Mouse (Mus musculus): Measurements from ENCODE around the gene Cep135. TPM values are rescaled to one million over a fixed set of nuclear protein-coding genes. Genes with fewer than 3 reads are reported as not detected.
A peak's percentile ranks its signal among the peaks of the same experiment; 100 is the strongest.

Cep135 gene
- 6.4 and 6.8 TPM in 2 replicates for polyA plus RNA-seq (2014; fragmentation: Nextera tagmentation; extraction: Ambion mirVana)

GRCm38 (mm10) chr5:76588551-76589283, at the start of gene Cep135:
TSS of gene Cep135 (plus strand) at chr5:76588698.
- Histone ChIP-seq H3K4me2 (ENCODE audit: low read depth, low read length) (peak within 1 kb of the TSS; percentile 66), H3K9ac (ENCODE audit: low read depth, low read length) (peak within 1 kb of the TSS; percentile 90)
- under 1% methylated on average over 27 of the region's 92 CpGs for WGBS

GRCm38 (mm10) chr5:76540181-76540580, 48.3 kb upstream of the Cep135 start:
- 86% methylated on average over 8 of the region's 8 CpGs for WGBS
- DNase-seq (ENCODE audit: low spot score) = no peak

More at GRCm38 (mm10) chr5:76588551-76589283, at the start of gene Cep135:
- Histone ChIP-seq H3K9me3 (ENCODE audit: control insufficient read depth, low read length) (no peaks in the 10 kb centered on the region), H3K27ac (replicated peaks; ENCODE audit: low read depth, low read length) (peak within 1 kb of the TSS; percentile 88), H3K36me3 (ENCODE audit: control insufficient read depth, insufficient read depth, low read length) (peaks cover 19% of the 10 kb centered on the region), H3K27me3 (replicated peaks; ENCODE audit: control insufficient read depth, insufficient read depth, low read length) (no peaks in the 10 kb centered on the region), H3K4me3 (ENCODE audit: low read depth, low read length) (peak within 1 kb of the TSS; percentile 86), H3K4me1 (ENCODE audit: control insufficient read depth, insufficient read depth, low read length) (peaks cover 7% of the 10 kb centered on the region; the same call in 1 of the 2 replicates)
- ATAC-seq (ENCODE audit: low read depth) (peak; percentile 98), DNase-seq (ENCODE audit: low spot score) (peak; percentile 93)

GRCm38 (mm10) chr5:76540842-76541241, 47.7 kb upstream of the Cep135 start:
- ATAC-seq (ENCODE audit: low read depth) = no peak

More at GRCm38 (mm10) chr5:76540181-76540580, 48.3 kb upstream of the Cep135 start:
- H3K36me3 ChIP-seq (ENCODE audit: control insufficient read depth, insufficient read depth, low read length) = peaks cover 67% of the 10 kb centered on the region
- H3K27ac ChIP-seq (replicated peaks; ENCODE audit: low read depth, low read length) = no peak overlapping the region
- H3K27me3 ChIP-seq (replicated peaks; ENCODE audit: control insufficient read depth, insufficient read depth, low read length) = no peaks in the 10 kb centered on the region
- no peak overlapping the region for H3K9ac ChIP-seq (ENCODE audit: low read depth, low read length)
- no peak for ATAC-seq (ENCODE audit: low read depth)
- no peaks in the 10 kb centered on the region for H3K9me3 ChIP-seq (ENCODE audit: control insufficient read depth, low read length)
- no peak overlapping the region for H3K4me3 ChIP-seq (ENCODE audit: low read depth, low read length)
- no peak overlapping the region for H3K4me2 ChIP-seq (ENCODE audit: low read depth, low read length)
- no peaks in the 10 kb centered on the region for H3K4me1 ChIP-seq (ENCODE audit: control insufficient read depth, insufficient read depth, low read length)

GRCm38 (mm10) chr5:76543200-76543599, 45.3 kb upstream of the Cep135 start:
- Histone ChIP-seq H3K9me3 (ENCODE audit: control insufficient read depth, low read length) (no peaks in the 10 kb centered on the region), H3K9ac (ENCODE audit: low read depth, low read length) (no peak overlapping the region), H3K36me3 (ENCODE audit: control insufficient read depth, insufficient read depth, low read length) (peaks cover 51% of the 10 kb centered on the region), H3K27ac (replicated peaks; ENCODE audit: low read depth, low read length) (no peak overlapping the region), H3K27me3 (replicated peaks; ENCODE audit: control insufficient read depth, insufficient read depth, low read length) (no peaks in the 10 kb centered on the region), H3K4me2 (ENCODE audit: low read depth, low read length) (no peak overlapping the region), H3K4me3 (ENCODE audit: low read depth, low read length) (no peak overlapping the region), H3K4me1 (ENCODE audit: control insufficient read depth, insufficient read depth, low read length) (no peaks in the 10 kb centered on the region)
- no peak for DNase-seq (ENCODE audit: low spot score)
- 93% methylated on average over 8 of the region's 8 CpGs for WGBS
- ATAC-seq (ENCODE audit: low read depth) = no peak

More at GRCm38 (mm10) chr5:76540842-76541241, 47.7 kb upstream of the Cep135 start:
- peaks cover 62% of the 10 kb centered on the region for H3K36me3 ChIP-seq (ENCODE audit: control insufficient read depth, insufficient read depth, low read length)
- H3K4me1 ChIP-seq (ENCODE audit: control insufficient read depth, insufficient read depth, low read length) = no peaks in the 10 kb centered on the region
- H3K4me2 ChIP-seq (ENCODE audit: low read depth, low read length) = no peak overlapping the region
- H3K4me3 ChIP-seq (ENCODE audit: low read depth, low read length) = no peak overlapping the region
- H3K27ac ChIP-seq (replicated peaks; ENCODE audit: low read depth, low read length) = no peak overlapping the region
- H3K27me3 ChIP-seq (replicated peaks; ENCODE audit: control insufficient read depth, insufficient read depth, low read length) = no peaks in the 10 kb centered on the region
- peak; percentile 42 for DNase-seq (ENCODE audit: low spot score)
- no peak overlapping the region for H3K9ac ChIP-seq (ENCODE audit: low read depth, low read length)
- no peaks in the 10 kb centered on the region for H3K9me3 ChIP-seq (ENCODE audit: control insufficient read depth, low read length)

GRCm38 (mm10) chr5:76550426-76550825, 38.1 kb upstream of the Cep135 start:
- Histone ChIP-seq H3K36me3 (ENCODE audit: control insufficient read depth, insufficient read depth, low read length) (peaks cover 42% of the 10 kb centered on the region; the same call in 1 of the 2 replicates), H3K27ac (replicated peaks; ENCODE audit: low read depth, low read length) (no peak overlapping the region), H3K9me3 (ENCODE audit: control insufficient read depth, low read length) (no peaks in the 10 kb centered on the region), H3K4me3 (ENCODE audit: low read depth, low read length) (no peak overlapping the region), H3K4me1 (ENCODE audit: control insufficient read depth, insufficient read depth, low read length) (no peaks in the 10 kb centered on the region), H3K27me3 (replicated peaks; ENCODE audit: control insufficient read depth, insufficient read depth, low read length) (no peaks in the 10 kb centered on the region), H3K4me2 (ENCODE audit: low read depth, low read length) (no peak overlapping the region), H3K9ac (ENCODE audit: low read depth, low read length) (no peak overlapping the region)
- ATAC-seq (ENCODE audit: low read depth) = no peak
- DNase-seq (ENCODE audit: low spot score) = no peak
- WGBS = 96% methylated on average over 8 of the region's 8 CpGs

GRCm38 (mm10) chr5:76565321-76565720, 23.2 kb upstream of the Cep135 start:
- no peaks in the 10 kb centered on the region for H3K9me3 ChIP-seq (ENCODE audit: control insufficient read depth, low read length)
- DNase-seq (ENCODE audit: low spot score) (peak; percentile 35), ATAC-seq (ENCODE audit: low read depth) (no peak)
- H3K4me3 ChIP-seq (ENCODE audit: low read depth, low read length) = no peak overlapping the region
- H3K4me2 ChIP-seq (ENCODE audit: low read depth, low read length) = no peak overlapping the region
- H3K4me1 ChIP-seq (ENCODE audit: control insufficient read depth, insufficient read depth, low read length) = no peaks in the 10 kb centered on the region
- WGBS = 34% methylated on average over 3 of the region's 3 CpGs
- no peaks in the 10 kb centered on the region for H3K27me3 ChIP-seq (replicated peaks; ENCODE audit: control insufficient read depth, insufficient read depth, low read length)
- H3K36me3 ChIP-seq (ENCODE audit: control insufficient read depth, insufficient read depth, low read length) = peaks cover 69% of the 10 kb centered on the region
- H3K9ac ChIP-seq (ENCODE audit: low read depth, low read length) = no peak overlapping the region
- H3K27ac ChIP-seq (replicated peaks; ENCODE audit: low read depth, low read length) = no peak overlapping the region

GRCm38 (mm10) chr5:76574251-76574650, 14.2 kb upstream of the Cep135 start:
- H3K9ac ChIP-seq (ENCODE audit: low read depth, low read length) = no peak overlapping the region
- H3K9me3 ChIP-seq (ENCODE audit: control insufficient read depth, low read length) = 0 out of 2 replicates have a peak, but pooled peaks cover 3% of the 10 kb centered on the region
- H3K4me2 ChIP-seq (ENCODE audit: low read depth, low read length) = no peak overlapping the region
- ATAC-seq (ENCODE audit: low read depth) = no peak
- no peak overlapping the region for H3K27ac ChIP-seq (replicated peaks; ENCODE audit: low read depth, low read length)
- H3K27me3 ChIP-seq (replicated peaks; ENCODE audit: control insufficient read depth, insufficient read depth, low read length) = no peaks in the 10 kb centered on the region
- no peak for DNase-seq (ENCODE audit: low spot score)
- peaks cover 24% of the 10 kb centered on the region; the same call in 1 of the 2 replicates for H3K36me3 ChIP-seq (ENCODE audit: control insufficient read depth, insufficient read depth, low read length)
- no peaks in the 10 kb centered on the region for H3K4me1 ChIP-seq (ENCODE audit: control insufficient read depth, insufficient read depth, low read length)
- H3K4me3 ChIP-seq (ENCODE audit: low read depth, low read length) = no peak overlapping the region
- WGBS = 77% methylated on average over 7 of the region's 7 CpGs

- Histone ChIP-seq H3K27ac (replicated peaks; ENCODE audit: low read depth, low read length) (no peak overlapping the region), H3K4me3 (ENCODE audit: low read depth, low read length) (no peak overlapping the region), H3K9ac (ENCODE audit: low read depth, low read length) (no peak overlapping the region), H3K9me3 (ENCODE audit: control insufficient read depth, low read length) (0 out of 2 replicates have a peak, but pooled peaks cover 2% of the 10 kb centered on the region), H3K36me3 (ENCODE audit: control insufficient read depth, insufficient read depth, low read length) (no peaks in the 10 kb centered on the region), H3K4me1 (ENCODE audit: control insufficient read depth, insufficient read depth, low read length) (no peaks in the 10 kb centered on the region), H3K27me3 (replicated peaks; ENCODE audit: control insufficient read depth, insufficient read depth, low read length) (no peaks in the 10 kb centered on the region), H3K4me2 (ENCODE audit: low read depth, low read length) (no peak overlapping the region)
- 51% methylated on average over 3 of the region's 3 CpGs for WGBS
- DNase-seq (ENCODE audit: low spot score) (no peak), ATAC-seq (ENCODE audit: low read depth) (no peak)
These were observed 11.5 kb upstream of the Cep135 start for GRCm38 (mm10) chr5:76577026-76577425.

GRCm38 (mm10) chr5:76585378-76585777, 3.1 kb upstream of the Cep135 start:
- H3K36me3 ChIP-seq (ENCODE audit: control insufficient read depth, insufficient read depth, low read length) = no peaks in the 10 kb centered on the region
- H3K9ac ChIP-seq (ENCODE audit: low read depth, low read length) = no peak overlapping the region
- peaks cover 6% of the 10 kb centered on the region; the same call in 1 of the 2 replicates for H3K4me1 ChIP-seq (ENCODE audit: control insufficient read depth, insufficient read depth, low read length)
- H3K27me3 ChIP-seq (replicated peaks; ENCODE audit: control insufficient read depth, insufficient read depth, low read length) = no peaks in the 10 kb centered on the region
- H3K4me2 ChIP-seq (ENCODE audit: low read depth, low read length) = no peak overlapping the region
- H3K4me3 ChIP-seq (ENCODE audit: low read depth, low read length) = no peak overlapping the region
- 77% methylated on average over 2 of the region's 2 CpGs for WGBS
- no peaks in the 10 kb centered on the region for H3K9me3 ChIP-seq (ENCODE audit: control insufficient read depth, low read length)
- DNase-seq (ENCODE audit: low spot score) (no peak), ATAC-seq (ENCODE audit: low read depth) (no peak)
- H3K27ac ChIP-seq (replicated peaks; ENCODE audit: low read depth, low read length) = no peak overlapping the region

Measured in embryonic facial prominence, embryonic 14.5 days (tissue).